Mouse (Mus musculus): ENCODE measurements around the gene Lce6a. TPM values are rescaled to one million over a fixed set of nuclear protein-coding genes. Genes with fewer than 3 reads are reported as not detected.

Lce6a gene
- polyA plus RNA-seq, 1 experiment from 2014 or later: not detected

GRCm38 (mm10) chr3:92578652-92579413, 42.6 kb downstream of the Lce6a start:
- ATAC-seq (replicated peaks; ENCODE audit: low FRiP score, low TSS enrichment, low read depth) (peak; percentile 47; the same call in 1 of the 2 replicates), DNase-seq (ENCODE audit: low spot score) (no peak)
- H3K27me3 ChIP-seq (replicated peaks; ENCODE audit: control insufficient read depth, insufficient read depth, low read length): no peaks in the 10 kb centered on the region
- H3K4me1 ChIP-seq (replicated peaks; ENCODE audit: control insufficient read depth, insufficient read depth, low read length): no peaks in the 10 kb centered on the region
- no peak overlapping the region for H3K4me3 ChIP-seq (ENCODE audit: low read depth, low read length)
- H3K4me2 ChIP-seq (ENCODE audit: low read length): no peak overlapping the region
- no peaks in the 10 kb centered on the region for H3K36me3 ChIP-seq (ENCODE audit: control insufficient read depth, insufficient read depth, low read length)
- WGBS: 43% methylated on average over 4 of the region's 4 CpGs
- H3K9me3 ChIP-seq (ENCODE audit: control insufficient read depth, low read length): no peaks in the 10 kb centered on the region
- no peak overlapping the region for H3K27ac ChIP-seq (ENCODE audit: low read depth)
- H3K9ac ChIP-seq (ENCODE audit: low read length): no peak overlapping the region

DNA sequence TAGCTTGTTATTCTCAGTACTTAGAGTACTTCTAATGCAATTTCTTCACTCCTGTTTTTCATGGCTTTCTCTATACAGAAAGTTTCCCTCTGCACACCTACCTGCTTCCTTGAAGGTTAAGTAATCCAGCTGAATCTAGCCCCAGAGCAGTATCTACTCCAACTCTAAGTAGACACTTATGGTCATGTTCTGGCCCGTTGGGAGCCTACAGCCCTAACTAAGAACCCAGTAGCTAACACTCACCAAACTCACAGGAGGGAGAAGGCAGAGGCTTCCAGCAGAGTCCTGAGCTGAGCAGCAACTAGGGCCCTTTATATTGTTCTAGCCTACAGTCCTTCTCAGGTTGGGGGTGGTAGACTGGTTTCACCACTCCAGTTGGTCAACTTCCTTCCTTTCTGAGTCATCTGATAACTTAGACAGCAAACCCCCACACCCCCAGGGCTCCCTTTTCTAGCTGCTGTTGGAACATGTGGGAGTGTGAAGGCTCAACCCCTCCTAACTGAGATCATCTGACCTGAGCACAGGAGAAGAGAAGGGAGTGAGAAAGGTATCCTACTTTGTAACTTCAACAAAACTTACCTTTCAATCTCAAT, 47.9 kb downstream of the Lce6a start, which contains the start of gene Ivl:
TSS of gene Ivl (minus strand) at position 287 of the 593 bp plus-strand sequence.
- Histone ChIP-seq H3K4me1 (replicated peaks; ENCODE audit: control insufficient read depth, insufficient read depth, low read length) (no peaks in the 10 kb centered on the region), H3K4me3 (ENCODE audit: low read depth, low read length) (no peak within 1 kb of the TSS), H3K9me3 (ENCODE audit: control insufficient read depth, low read length) (no peaks in the 10 kb centered on the region), H3K36me3 (ENCODE audit: control insufficient read depth, insufficient read depth, low read length) (no peaks in the 10 kb centered on the region), H3K9ac (ENCODE audit: low read length) (no peak within 1 kb of the TSS), H3K27ac (ENCODE audit: low read depth) (no peak within 1 kb of the TSS), H3K27me3 (replicated peaks; ENCODE audit: control insufficient read depth, insufficient read depth, low read length) (no peaks in the 10 kb centered on the region), H3K4me2 (ENCODE audit: low read length) (no peak within 1 kb of the TSS)
- DNase-seq (ENCODE audit: low spot score): no peak
- no peak for ATAC-seq (replicated peaks; ENCODE audit: low FRiP score, low TSS enrichment, low read depth)
- 75% methylated on average over 1 of the region's 1 CpGs for WGBS

DNA sequence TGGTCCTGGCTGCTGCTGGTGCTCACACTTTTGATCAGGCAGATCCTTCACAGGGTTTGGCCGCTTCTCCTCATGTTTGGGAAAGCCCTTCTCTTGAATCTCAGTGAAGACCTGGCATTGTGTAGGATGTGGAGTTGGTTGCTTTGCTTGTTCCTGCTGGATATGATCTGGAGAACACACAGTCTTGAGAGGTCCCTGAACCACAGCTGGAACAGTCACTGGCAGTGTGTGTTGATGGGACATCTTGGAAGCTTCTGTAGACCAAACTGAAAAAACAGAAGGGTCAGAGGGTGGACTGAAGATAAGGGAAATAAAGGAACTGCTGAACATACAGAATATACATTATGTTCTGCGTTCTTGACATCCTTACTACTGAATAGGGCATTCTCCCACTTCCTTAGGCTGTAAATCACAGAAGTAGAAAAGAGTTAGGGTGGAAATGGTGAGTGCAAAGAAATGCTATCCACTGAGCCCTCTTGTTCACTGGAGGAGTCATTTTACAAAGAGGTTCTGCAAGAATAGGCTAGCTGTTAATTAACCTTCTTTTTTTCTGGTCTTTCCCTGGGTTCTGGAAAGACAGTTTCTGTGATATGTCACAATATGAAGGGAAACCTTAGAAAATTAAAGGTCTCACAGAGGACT, 48.8 kb downstream of the Lce6a start:
- ATAC-seq (replicated peaks; ENCODE audit: low FRiP score, low TSS enrichment, low read depth) (no peak), DNase-seq (ENCODE audit: low spot score) (no peak)
- H3K4me1 ChIP-seq (replicated peaks; ENCODE audit: control insufficient read depth, insufficient read depth, low read length): no peaks in the 10 kb centered on the region
- H3K9me3 ChIP-seq (ENCODE audit: control insufficient read depth, low read length): no peaks in the 10 kb centered on the region
- no peak overlapping the region for H3K9ac ChIP-seq (ENCODE audit: low read length)
- no peak overlapping the region for H3K27ac ChIP-seq (ENCODE audit: low read depth)
- H3K36me3 ChIP-seq (ENCODE audit: control insufficient read depth, insufficient read depth, low read length): no peaks in the 10 kb centered on the region
- no peak overlapping the region for H3K4me3 ChIP-seq (ENCODE audit: low read depth, low read length)
- H3K4me2 ChIP-seq (ENCODE audit: low read length): no peak overlapping the region
- WGBS: 48% methylated on average over 2 of the region's 2 CpGs
- H3K27me3 ChIP-seq (replicated peaks; ENCODE audit: control insufficient read depth, insufficient read depth, low read length): no peaks in the 10 kb centered on the region

Other genes with a start within 250 kb of the Lce6a start
- gene Sprr2h, start 236.0 kb downstream of the Lce6a start, polyA plus RNA-seq (2014; fragmentation: Nextera tagmentation; extraction: Ambion mirVana): not detected in 2 replicates
- not detected in 2 replicates for gene Sprr2i, start 213.7 kb downstream of the Lce6a start, polyA plus RNA-seq (2014; fragmentation: Nextera tagmentation; extraction: Ambion mirVana)
- gene Sprr2j-ps, start 203.6 kb downstream of the Lce6a start, polyA plus RNA-seq (2014; fragmentation: Nextera tagmentation; extraction: Ambion mirVana): not detected in 2 replicates
- gene Gm9774, start 192.2 kb downstream of the Lce6a start, polyA plus RNA-seq (2014; fragmentation: Nextera tagmentation; extraction: Ambion mirVana): 3.7 and 5.1 TPM in 2 replicates
- gene Sprr2k, start 189.1 kb downstream of the Lce6a start, polyA plus RNA-seq (2014; fragmentation: Nextera tagmentation; extraction: Ambion mirVana): 0.30 and 0.31 TPM in 2 replicates
- not detected in 2 replicates for gene Sprr1b, start 182.9 kb downstream of the Lce6a start, polyA plus RNA-seq (2014; fragmentation: Nextera tagmentation; extraction: Ambion mirVana)
- not detected in 2 replicates for gene Sprr3, start 162.9 kb downstream of the Lce6a start, polyA plus RNA-seq (2014; fragmentation: Nextera tagmentation; extraction: Ambion mirVana)
- gene Sprr1a, start 135.8 kb downstream of the Lce6a start, polyA plus RNA-seq (2014; fragmentation: Nextera tagmentation; extraction: Ambion mirVana): 1.0 and 1.5 TPM in 2 replicates
- gene Sprr4, start 121.2 kb downstream of the Lce6a start, polyA plus RNA-seq (2014; fragmentation: Nextera tagmentation; extraction: Ambion mirVana): not detected in 2 replicates
- gene 2310046K23Rik, start 87.1 kb downstream of the Lce6a start, polyA plus RNA-seq (2014; fragmentation: Nextera tagmentation; extraction: Ambion mirVana): not detected in 2 replicates
- 0.27 TPM in 1 of 2 replicates, not detected in the other for gene Ivl, start 47.9 kb downstream of the Lce6a start, polyA plus RNA-seq (2014; fragmentation: Nextera tagmentation; extraction: Ambion mirVana)
- not detected in 2 replicates for gene Smcp, start 32.7 kb downstream of the Lce6a start, polyA plus RNA-seq (2014; fragmentation: Nextera tagmentation; extraction: Ambion mirVana)
- gene 2210017I01Rik, start 14.2 kb downstream of the Lce6a start, polyA plus RNA-seq (2014; fragmentation: Nextera tagmentation; extraction: Ambion mirVana): not detected in 2 replicates
- not detected in 2 replicates for gene Lce1a1, start 26.6 kb upstream of the Lce6a start, polyA plus RNA-seq (2014; fragmentation: Nextera tagmentation; extraction: Ambion mirVana)
- not detected in 2 replicates for gene Lce1b, start 35.3 kb upstream of the Lce6a start, polyA plus RNA-seq (2014; fragmentation: Nextera tagmentation; extraction: Ambion mirVana)
- not detected in 2 replicates for gene Lce1a2, start 48.7 kb upstream of the Lce6a start, polyA plus RNA-seq (2014; fragmentation: Nextera tagmentation; extraction: Ambion mirVana)
- not detected in 2 replicates for gene Lce1c, start 57.6 kb upstream of the Lce6a start, polyA plus RNA-seq (2014; fragmentation: Nextera tagmentation; extraction: Ambion mirVana)
- not detected in 2 replicates for gene Lce1d, start 65.5 kb upstream of the Lce6a start, polyA plus RNA-seq (2014; fragmentation: Nextera tagmentation; extraction: Ambion mirVana)
- not detected in 2 replicates for gene Lce1e, start 87.4 kb upstream of the Lce6a start, polyA plus RNA-seq (2014; fragmentation: Nextera tagmentation; extraction: Ambion mirVana)
- not detected in 2 replicates for gene Lce1f, start 98.7 kb upstream of the Lce6a start, polyA plus RNA-seq (2014; fragmentation: Nextera tagmentation; extraction: Ambion mirVana)
- gene Gm38119, start 117.4 kb upstream of the Lce6a start, polyA plus RNA-seq (2014; fragmentation: Nextera tagmentation; extraction: Ambion mirVana): not detected in 2 replicates
- not detected in 2 replicates for gene Lce1g, start 130.7 kb upstream of the Lce6a start, polyA plus RNA-seq (2014; fragmentation: Nextera tagmentation; extraction: Ambion mirVana)
- not detected in 2 replicates for gene Lce1h, start 143.4 kb upstream of the Lce6a start, polyA plus RNA-seq (2014; fragmentation: Nextera tagmentation; extraction: Ambion mirVana)
- not detected in 2 replicates for gene Lce1i, start 157.2 kb upstream of the Lce6a start, polyA plus RNA-seq (2014; fragmentation: Nextera tagmentation; extraction: Ambion mirVana)
- gene Lce1j, start 168.9 kb upstream of the Lce6a start, polyA plus RNA-seq (2014; fragmentation: Nextera tagmentation; extraction: Ambion mirVana): not detected in 2 replicates
- gene Lce1k, start 186.2 kb upstream of the Lce6a start, polyA plus RNA-seq (2014; fragmentation: Nextera tagmentation; extraction: Ambion mirVana): not detected in 2 replicates
- not detected in 2 replicates for gene Kprp, start 205.6 kb upstream of the Lce6a start, polyA plus RNA-seq (2014; fragmentation: Nextera tagmentation; extraction: Ambion mirVana)
- gene Lce1l, start 229.6 kb upstream of the Lce6a start, polyA plus RNA-seq (2014; fragmentation: Nextera tagmentation; extraction: Ambion mirVana): not detected in 2 replicates
- gene 2310050C09Rik, start 248.6 kb upstream of the Lce6a start, polyA plus RNA-seq (2014; fragmentation: Nextera tagmentation; extraction: Ambion mirVana): not detected in 2 replicates